Mouse (Mus musculus): ENCODE data around the gene Gpc3. TPM values are rescaled to one million over a fixed set of nuclear protein-coding genes. Genes with fewer than 3 reads are reported as not detected.

The Gpc3 gene
- polyA plus RNA-seq, 1 experiment from 2014 or later: 231 TPM

DNA sequence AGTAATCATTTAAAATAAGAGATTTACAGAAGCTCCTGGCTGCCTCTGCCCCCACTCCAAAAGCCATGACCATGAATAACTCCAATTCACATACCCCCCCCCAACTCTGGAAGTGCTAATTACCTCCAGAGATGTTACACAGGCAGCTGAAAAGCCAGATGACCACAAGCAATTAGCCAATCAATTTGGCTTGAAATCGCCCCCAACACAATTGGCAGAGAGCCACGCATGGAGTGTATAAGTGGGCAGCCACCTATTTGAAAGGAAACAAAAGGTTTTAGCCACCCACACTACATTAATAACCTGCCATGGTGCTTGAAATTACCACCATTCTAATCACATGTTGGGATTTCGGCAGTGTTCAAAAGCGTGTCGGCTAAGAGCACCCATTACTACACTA is 55.2 kb downstream of the Gpc3 start:
- no peaks in the 10 kb centered on the region for H3K36me3 ChIP-seq
- H3K9ac ChIP-seq: no peak overlapping the region
- H3K4me2 ChIP-seq: no peak overlapping the region
- H3K27ac ChIP-seq: no peak overlapping the region
- no peaks in the 10 kb centered on the region for H3K9me3 ChIP-seq (replicated peaks)
- DNase-seq: no peak
- no peaks in the 10 kb centered on the region for H3K27me3 ChIP-seq
- no peaks in the 10 kb centered on the region for H3K4me1 ChIP-seq (replicated peaks)
- no peak overlapping the region for H3K4me3 ChIP-seq (replicated peaks)
- ATAC-seq (ENCODE audit: low read depth): no peak
- 69% methylated on average over 5 of the region's 5 CpGs for WGBS (ENCODE audit: insufficient replicate concordance)

DNA sequence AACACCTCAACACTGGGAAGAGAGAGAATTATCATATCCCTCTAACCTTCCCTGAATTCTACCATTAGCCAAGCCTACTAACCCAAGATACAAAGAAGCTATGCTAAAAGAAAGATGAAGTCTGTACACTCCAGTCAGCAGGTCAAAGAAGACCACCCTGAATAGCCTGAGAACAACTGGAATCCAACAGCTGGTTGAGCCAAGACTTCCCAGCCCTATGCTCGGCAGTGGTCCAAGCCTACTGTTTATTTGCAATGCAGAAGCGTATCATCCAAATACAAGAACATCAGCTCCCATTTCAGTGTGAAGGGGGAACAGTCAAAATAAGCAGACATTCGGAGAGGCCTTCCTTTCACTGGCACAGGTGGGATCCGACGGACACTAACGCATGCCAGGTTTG is 56.3 kb downstream of the Gpc3 start:
- H3K4me3 ChIP-seq (replicated peaks): no peak overlapping the region
- ATAC-seq (ENCODE audit: low read depth) (no peak), DNase-seq (no peak)
- H3K27me3 ChIP-seq: no peaks in the 10 kb centered on the region
- no peak overlapping the region for H3K4me2 ChIP-seq
- H3K27ac ChIP-seq: no peak overlapping the region
- 83% methylated on average over 6 of the region's 6 CpGs for WGBS (ENCODE audit: insufficient replicate concordance)
- no peaks in the 10 kb centered on the region for H3K9me3 ChIP-seq (replicated peaks)
- no peaks in the 10 kb centered on the region for H3K36me3 ChIP-seq
- H3K4me1 ChIP-seq (replicated peaks): no peaks in the 10 kb centered on the region
- no peak overlapping the region for H3K9ac ChIP-seq

DNA sequence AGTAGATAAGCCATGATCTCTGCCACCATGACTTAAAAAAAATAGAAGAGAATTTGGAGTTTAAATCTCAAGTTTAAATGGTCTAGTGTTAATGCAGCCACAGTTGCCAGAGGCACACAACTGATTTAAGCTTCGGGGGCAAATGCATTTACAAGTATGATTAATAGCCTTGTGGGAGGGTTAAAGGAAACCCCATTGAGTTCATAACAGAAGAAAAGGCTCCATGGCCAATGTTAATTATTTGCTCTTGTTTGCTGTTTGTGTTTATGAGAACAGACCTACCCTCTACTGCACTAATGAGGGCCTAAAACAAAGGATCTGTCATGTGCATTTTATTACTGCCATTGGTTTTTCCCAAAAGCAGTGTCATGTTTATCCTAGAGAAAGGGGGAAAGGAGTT is 62.5 kb downstream of the Gpc3 start:
- Histone ChIP-seq H3K4me3 (replicated peaks) (no peak overlapping the region), H3K4me1 (replicated peaks) (no peaks in the 10 kb centered on the region), H3K36me3 (no peaks in the 10 kb centered on the region), H3K27ac (no peak overlapping the region), H3K27me3 (no peaks in the 10 kb centered on the region), H3K4me2 (no peak overlapping the region), H3K9me3 (replicated peaks) (no peaks in the 10 kb centered on the region), H3K9ac (no peak overlapping the region)
- 67% methylated on average over 1 of the region's 1 CpGs for WGBS (ENCODE audit: insufficient replicate concordance)
- ATAC-seq (ENCODE audit: low read depth): no peak
- no peak for DNase-seq

DNA sequence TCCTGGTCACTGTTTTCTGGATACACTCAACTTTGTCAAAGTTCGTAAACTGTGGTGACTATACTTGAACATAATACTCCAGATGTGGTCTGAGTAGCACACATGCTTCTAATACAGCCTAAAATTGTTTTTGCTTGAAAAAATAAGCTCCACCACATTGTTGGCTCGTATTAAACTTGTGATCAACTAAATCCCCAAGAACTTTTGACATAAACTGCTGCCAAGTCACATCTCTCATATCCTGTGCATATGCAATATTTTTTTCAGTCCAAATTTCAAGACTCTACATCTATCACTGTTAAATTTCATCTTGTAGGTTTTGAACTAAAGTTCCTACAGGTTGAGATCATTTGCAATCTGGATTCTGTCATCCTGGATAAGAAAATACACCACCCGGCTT is 69.1 kb downstream of the Gpc3 start:
- Histone ChIP-seq H3K27ac (no peak overlapping the region), H3K36me3 (no peaks in the 10 kb centered on the region), H3K9me3 (replicated peaks) (no peaks in the 10 kb centered on the region), H3K4me1 (replicated peaks) (no peaks in the 10 kb centered on the region), H3K4me2 (no peak overlapping the region), H3K9ac (no peak overlapping the region), H3K27me3 (no peaks in the 10 kb centered on the region), H3K4me3 (replicated peaks) (no peak overlapping the region)
- ATAC-seq (ENCODE audit: low read depth): no peak
- 59% methylated on average over 3 of the region's 3 CpGs for WGBS (ENCODE audit: insufficient replicate concordance)
- no peak for DNase-seq

DNA sequence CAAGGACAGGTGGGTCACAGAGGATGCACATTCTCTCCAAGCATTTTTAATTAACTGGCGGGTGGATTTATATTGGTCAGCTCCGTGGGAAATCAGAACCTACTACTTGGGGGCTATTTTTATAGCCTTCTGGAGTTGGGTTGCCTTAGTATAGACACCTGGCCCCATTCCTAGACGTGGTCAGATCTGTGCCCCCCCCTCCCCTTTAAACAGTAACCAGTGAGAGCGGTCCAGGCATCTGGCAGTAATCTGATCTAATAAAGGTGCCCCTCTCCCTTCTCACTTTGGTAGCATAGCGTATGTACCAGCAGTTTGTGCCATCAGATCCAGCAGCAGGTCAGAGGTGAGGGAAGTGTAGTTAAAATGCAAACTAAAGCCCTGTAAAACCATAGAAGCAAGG is 76.5 kb downstream of the Gpc3 start:
- no peak overlapping the region for H3K4me3 ChIP-seq (replicated peaks)
- ATAC-seq (ENCODE audit: low read depth) (no peak), DNase-seq (no peak)
- 0 out of 2 replicates have a peak, but pooled peaks cover 3% of the 10 kb centered on the region for H3K4me1 ChIP-seq (replicated peaks)
- no peak overlapping the region for H3K27ac ChIP-seq
- H3K27me3 ChIP-seq: no peaks in the 10 kb centered on the region
- no peak overlapping the region for H3K4me2 ChIP-seq
- 72% methylated on average over 5 of the region's 5 CpGs for WGBS (ENCODE audit: insufficient replicate concordance)
- no peaks in the 10 kb centered on the region for H3K36me3 ChIP-seq
- H3K9ac ChIP-seq: no peak overlapping the region
- no peaks in the 10 kb centered on the region for H3K9me3 ChIP-seq (replicated peaks)

DNA sequence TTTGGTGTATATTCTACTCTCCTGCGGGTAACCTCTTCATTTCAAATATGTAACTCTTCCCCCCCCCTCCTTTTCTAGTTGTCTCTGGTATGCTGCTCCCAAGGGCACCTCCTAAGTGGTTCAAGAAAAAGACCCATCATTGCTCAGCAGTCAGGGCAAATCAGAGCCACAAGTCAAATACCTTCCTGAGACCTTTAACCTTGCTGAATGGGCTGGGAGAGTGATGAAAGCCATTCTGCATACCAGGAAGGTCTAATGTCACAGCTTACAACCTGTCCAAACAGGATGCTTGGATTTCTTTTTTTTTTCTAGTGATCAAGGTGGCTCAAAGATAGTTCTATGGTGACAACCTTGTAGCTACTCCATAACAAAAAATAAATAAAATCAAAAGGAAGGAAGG is 80.0 kb downstream of the Gpc3 start:
- H3K9me3 ChIP-seq (replicated peaks): no peaks in the 10 kb centered on the region
- 0 out of 2 replicates have a peak, but pooled peaks cover 3% of the 10 kb centered on the region for H3K4me1 ChIP-seq (replicated peaks)
- no peak for DNase-seq
- H3K36me3 ChIP-seq: no peaks in the 10 kb centered on the region
- H3K4me3 ChIP-seq (replicated peaks): no peak overlapping the region
- WGBS (ENCODE audit: insufficient replicate concordance): 79% methylated on average over 1 of the region's 1 CpGs
- no peaks in the 10 kb centered on the region for H3K27me3 ChIP-seq
- no peak for ATAC-seq (ENCODE audit: low read depth)
- H3K27ac ChIP-seq: no peak overlapping the region
- no peak overlapping the region for H3K9ac ChIP-seq
- H3K4me2 ChIP-seq: no peak overlapping the region

DNA sequence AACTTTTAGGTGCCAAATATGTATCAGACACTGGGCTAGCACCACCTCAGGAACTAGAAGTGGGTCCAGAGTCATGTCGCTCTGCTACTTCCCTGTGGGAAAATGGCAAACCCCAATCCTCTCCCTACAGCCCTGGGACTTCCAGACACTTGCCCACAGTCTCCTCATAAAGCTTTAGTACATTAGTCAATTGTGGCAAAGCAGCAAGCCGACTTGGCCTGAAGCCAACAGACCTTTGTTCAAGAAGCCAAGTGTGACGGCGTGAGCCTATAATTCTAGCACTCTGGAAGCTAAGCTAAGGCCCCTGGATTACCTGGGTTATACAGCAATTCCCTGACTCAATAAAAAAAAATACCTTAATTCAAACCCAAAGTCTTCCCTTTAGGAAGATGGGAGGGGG is 80.7 kb downstream of the Gpc3 start:
- H3K4me2 ChIP-seq: no peak overlapping the region
- DNase-seq (no peak), ATAC-seq (ENCODE audit: low read depth) (no peak)
- H3K4me1 ChIP-seq (replicated peaks): 0 out of 2 replicates have a peak, but pooled peaks cover 3% of the 10 kb centered on the region
- H3K4me3 ChIP-seq (replicated peaks): no peak overlapping the region
- WGBS (ENCODE audit: insufficient replicate concordance): 74% methylated on average over 4 of the region's 4 CpGs
- no peaks in the 10 kb centered on the region for H3K9me3 ChIP-seq (replicated peaks)
- H3K9ac ChIP-seq: no peak overlapping the region
- no peaks in the 10 kb centered on the region for H3K27me3 ChIP-seq
- no peaks in the 10 kb centered on the region for H3K36me3 ChIP-seq
- no peak overlapping the region for H3K27ac ChIP-seq

DNA sequence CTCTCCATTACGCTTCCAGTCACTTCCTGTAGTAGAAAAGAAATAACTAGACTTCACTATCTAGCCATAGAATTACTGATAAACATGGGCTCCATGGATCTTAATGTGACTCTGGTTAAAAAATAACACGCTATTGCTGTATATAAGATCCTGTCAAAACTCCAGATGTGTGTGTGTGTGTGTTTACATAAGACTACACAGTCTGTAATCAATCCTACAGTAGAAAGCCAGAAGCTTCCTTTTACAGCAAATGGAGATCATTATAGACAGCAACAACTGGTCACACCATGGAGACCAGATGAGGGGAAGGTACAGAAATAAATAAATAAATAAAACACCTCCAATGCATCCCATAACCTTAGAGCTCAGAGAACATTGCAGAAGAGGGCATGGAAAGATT is 81.6 kb downstream of the Gpc3 start:
- H3K27ac ChIP-seq: no peak overlapping the region
- H3K9me3 ChIP-seq (replicated peaks): no peaks in the 10 kb centered on the region
- no peaks in the 10 kb centered on the region for H3K36me3 ChIP-seq
- WGBS (ENCODE audit: insufficient replicate concordance): 69% methylated on average over 2 of the region's 2 CpGs
- no peaks in the 10 kb centered on the region for H3K27me3 ChIP-seq
- H3K4me3 ChIP-seq (replicated peaks): no peak overlapping the region
- ATAC-seq (ENCODE audit: low read depth): no peak
- no peak for DNase-seq
- no peak overlapping the region for H3K4me2 ChIP-seq
- H3K9ac ChIP-seq: no peak overlapping the region
- 0 out of 2 replicates have a peak, but pooled peaks cover 3% of the 10 kb centered on the region for H3K4me1 ChIP-seq (replicated peaks)

DNA sequence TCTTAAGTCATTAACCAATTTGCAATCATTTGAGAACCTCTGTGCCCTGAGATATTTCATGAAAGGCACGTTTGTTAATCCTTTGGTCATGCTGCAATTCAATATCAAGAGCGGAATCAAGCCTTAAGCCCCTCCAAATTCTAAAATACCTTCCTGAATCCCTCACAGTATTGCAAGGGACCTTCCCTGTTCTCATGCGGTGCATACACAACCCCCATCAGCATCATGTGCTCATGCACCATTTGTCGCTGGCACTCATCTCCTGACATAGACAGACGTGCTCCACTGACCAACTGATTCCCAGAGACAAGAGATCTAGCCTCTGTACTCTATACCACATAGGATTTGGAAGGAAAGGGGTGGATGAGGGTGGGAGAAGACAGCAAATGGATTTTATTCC is 87.7 kb downstream of the Gpc3 start:
- DNase-seq: no peak
- Histone ChIP-seq H3K27ac (no peak overlapping the region), H3K4me3 (replicated peaks) (no peak overlapping the region), H3K9ac (no peak overlapping the region), H3K36me3 (no peaks in the 10 kb centered on the region), H3K4me2 (no peak overlapping the region), H3K4me1 (replicated peaks) (peaks cover 9% of the 10 kb centered on the region; the same call in 1 of the 2 replicates), H3K9me3 (replicated peaks) (no peaks in the 10 kb centered on the region), H3K27me3 (no peaks in the 10 kb centered on the region)
- no peak for ATAC-seq (ENCODE audit: low read depth)
- 64% methylated on average over 5 of the region's 5 CpGs for WGBS (ENCODE audit: insufficient replicate concordance)

DNA sequence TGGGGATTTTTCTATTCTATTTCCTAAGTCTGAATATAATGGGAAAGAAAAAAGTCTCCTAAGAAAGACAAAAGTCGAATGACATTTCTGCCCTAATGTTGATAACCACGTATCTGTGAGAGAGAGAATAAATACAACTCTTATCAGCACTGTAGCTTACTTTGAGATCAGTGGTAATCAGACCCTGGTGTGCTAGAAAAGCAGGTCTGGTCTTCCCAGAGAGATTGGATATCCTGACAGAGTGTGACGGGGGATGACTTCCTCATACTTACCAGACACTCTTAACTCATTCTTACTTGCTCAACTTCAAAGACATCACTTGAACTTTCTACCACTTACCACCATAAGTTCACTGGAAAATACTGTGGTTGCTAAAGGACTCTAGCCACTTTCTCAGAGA is 88.6 kb downstream of the Gpc3 start:
- Histone ChIP-seq H3K27ac (no peak overlapping the region), H3K9me3 (replicated peaks) (no peaks in the 10 kb centered on the region), H3K4me3 (replicated peaks) (no peak overlapping the region), H3K4me2 (no peak overlapping the region), H3K27me3 (no peaks in the 10 kb centered on the region), H3K36me3 (no peaks in the 10 kb centered on the region), H3K4me1 (replicated peaks) (peaks cover 9% of the 10 kb centered on the region; the same call in 1 of the 2 replicates), H3K9ac (no peak overlapping the region)
- WGBS (ENCODE audit: insufficient replicate concordance): 31% methylated on average over 3 of the region's 3 CpGs
- no peak for DNase-seq
- ATAC-seq (ENCODE audit: low read depth): peak; percentile 71

DNA sequence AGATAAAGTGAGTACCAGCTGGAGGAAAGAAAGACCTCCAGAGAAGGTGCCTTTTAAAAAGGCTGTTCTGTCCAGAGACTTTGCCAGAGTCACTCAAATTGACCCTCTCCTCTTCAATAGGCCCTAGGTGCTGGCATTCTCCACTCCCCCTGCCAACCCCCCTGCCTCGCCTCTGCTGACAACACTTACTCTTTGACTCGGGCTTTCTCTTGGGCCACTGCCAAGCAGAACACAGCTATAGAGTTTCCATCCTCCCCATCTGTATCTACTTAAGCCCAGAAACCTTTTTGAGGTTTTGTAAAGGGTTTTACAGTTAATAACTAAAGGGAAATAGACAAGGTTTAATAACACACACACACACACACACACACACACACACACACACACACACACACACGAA is 99.2 kb downstream of the Gpc3 start:
- no peak overlapping the region for H3K9ac ChIP-seq
- ATAC-seq (ENCODE audit: low read depth): no peak
- no peaks in the 10 kb centered on the region for H3K36me3 ChIP-seq
- no peaks in the 10 kb centered on the region for H3K27me3 ChIP-seq
- no peak overlapping the region for H3K4me2 ChIP-seq
- H3K4me1 ChIP-seq (replicated peaks): no peaks in the 10 kb centered on the region
- 46% methylated on average over 3 of the region's 3 CpGs for WGBS (ENCODE audit: insufficient replicate concordance)
- no peak for DNase-seq
- H3K27ac ChIP-seq: no peak overlapping the region
- H3K9me3 ChIP-seq (replicated peaks): no peaks in the 10 kb centered on the region
- no peak overlapping the region for H3K4me3 ChIP-seq (replicated peaks)

DNA sequence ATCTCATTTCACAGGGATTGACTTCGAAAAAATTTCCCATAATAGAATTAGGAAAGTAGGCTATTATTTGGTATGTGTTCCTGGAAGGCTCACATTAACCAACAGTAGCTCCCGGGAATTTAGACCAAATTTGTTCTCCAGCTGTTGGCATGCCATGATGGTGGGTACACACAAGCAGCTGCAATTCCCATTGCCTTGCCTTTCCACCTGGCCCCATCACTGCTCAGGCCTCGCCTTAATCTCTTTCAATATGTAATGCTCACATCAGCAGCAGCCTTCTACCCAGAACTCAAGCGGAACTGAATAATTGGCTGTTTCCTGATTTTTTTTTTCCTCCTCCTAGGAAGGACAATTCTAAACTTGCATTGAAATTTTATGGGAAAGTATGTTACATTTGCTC is 102.6 kb downstream of the Gpc3 start:
- WGBS (ENCODE audit: insufficient replicate concordance): 65% methylated on average over 4 of the region's 4 CpGs
- H3K9ac ChIP-seq: no peak overlapping the region
- no peak overlapping the region for H3K27ac ChIP-seq
- no peaks in the 10 kb centered on the region for H3K9me3 ChIP-seq (replicated peaks)
- ATAC-seq (ENCODE audit: low read depth) (no peak), DNase-seq (no peak)
- H3K4me1 ChIP-seq (replicated peaks): no peaks in the 10 kb centered on the region
- no peaks in the 10 kb centered on the region for H3K27me3 ChIP-seq
- H3K36me3 ChIP-seq: no peaks in the 10 kb centered on the region
- H3K4me3 ChIP-seq (replicated peaks): no peak overlapping the region
- no peak overlapping the region for H3K4me2 ChIP-seq
